Mouse (Mus musculus) lung, postnatal 0 days (tissue): Measurements from ENCODE around the gene Prss12.

ENCODE experiments used
- CTCF ChIP-seq: IDR thresholded peaks from 2 replicates; pipeline ENCODE4 v1.5.1; 2016; ENCODE audit warnings: antibody characterized with exemption, mild to moderate bottlenecking
- EP300 ChIP-seq: IDR thresholded peaks from 2 replicates; pipeline ENCODE4 v1.6.1; 2016; ENCODE audit warnings: antibody characterized with exemption, mild to moderate bottlenecking, control low read depth

DNA sequence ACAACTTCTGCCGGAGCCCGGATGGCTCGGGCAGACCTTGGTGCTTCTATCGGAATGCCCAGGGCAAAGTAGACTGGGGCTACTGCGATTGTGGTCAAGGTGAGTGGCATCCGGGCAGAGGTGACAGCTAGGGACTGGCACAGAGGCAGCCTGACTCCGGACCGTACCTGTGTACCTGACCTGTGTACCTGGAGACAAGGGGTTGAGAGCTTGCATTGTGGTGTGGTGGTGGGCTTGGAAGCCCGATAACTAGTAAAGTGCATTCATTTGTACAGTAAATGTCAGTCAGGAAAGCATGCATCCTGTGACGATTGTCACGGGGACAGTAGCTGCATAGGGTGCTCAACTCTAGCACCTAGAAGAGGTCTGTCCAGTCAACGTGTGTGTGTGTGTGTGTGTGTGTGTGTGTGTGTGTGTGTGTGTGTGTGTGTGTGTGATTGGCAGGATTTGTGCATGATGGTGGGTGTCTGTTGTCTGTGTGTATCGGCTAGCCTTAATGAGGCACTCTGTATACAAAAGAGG lies 886 bp downstream of the Prss12 start:
- TF ChIP-seq EP300, result no peak
- no peak for TF ChIP-seq CTCF
